Mouse (Mus musculus) layer of hippocampus, postnatal 36 days (tissue): ENCODE results near the gene Crb3. TPM values are rescaled to one million over a fixed set of nuclear protein-coding genes. Genes with fewer than 3 reads are reported as not detected.
A peak's percentile ranks its signal among the peaks of the same experiment; 100 is the strongest.
"Not testable (repeated sequence)": the region's sequence is repeated elsewhere in the genome, so short reads cannot be mapped to it uniquely, and the experiment has no call there.

ENCODE experiments used
- DNase-seq, 2 experiments: peaks; one replicate each; pipeline ENCODE4 v3.0.0; 2022
- total RNA-seq, 2 experiments: library from RNA; stranded (reverse); gene quantifications; 2 replicates each; pipeline ENCODE4 v1.2.3; 2021

Crb3 gene
- total RNA-seq: under 1 TPM; 0.47 to 0.63 TPM

GRCm38 (mm10) chr17:57058891-57059485 lies at the start of gene Crb3:
Gene Crb3 (plus strand): TSS chr17:57059105.
- DNase-seq: peak; percentile 25 to 31

- DNase-seq: peak in 1 of 2 experiments; percentile 30
These were observed 48.0 kb upstream of the Crb3 start for GRCm38 (mm10) chr17:57010911-57011235.

- peak; percentile 89 to 91 for DNase-seq
These were observed 47.4 kb upstream of the Crb3 start, which contains the start of the genes Gtf2f1 and Gm17949 for GRCm38 (mm10) chr17:57011236-57012141. Gene Gtf2f1 (minus strand): TSS chr17:57011288. Gene Gm17949 (plus strand): TSS chr17:57011469.

GRCm38 (mm10) chr17:57012245-57012795 lies 46.6 kb upstream of the Crb3 start:
- DNase-seq: no peak

GRCm38 (mm10) chr17:57019693-57020092 lies 39.2 kb upstream of the Crb3 start:
- DNase-seq: no peak

- DNase-seq: no peak
These were observed 37.9 kb upstream of the Crb3 start for GRCm38 (mm10) chr17:57020960-57021359.

GRCm38 (mm10) chr17:57027471-57027870 lies 31.4 kb upstream of the Crb3 start:
- no peak for DNase-seq

- no peak for DNase-seq
These were observed 29.2 kb upstream of the Crb3 start for GRCm38 (mm10) chr17:57029691-57030090.

- DNase-seq: no peak
These were observed 27.8 kb upstream of the Crb3 start, which contains the start of gene Khsrp for GRCm38 (mm10) chr17:57030931-57031660. Gene Khsrp (minus strand): TSS chr17:57031522.

GRCm38 (mm10) chr17:57031661-57032420 lies 27.1 kb upstream of the Crb3 start:
- DNase-seq: peak; percentile 99 to 100

- DNase-seq: no peak
These were observed 26.1 kb upstream of the Crb3 start for GRCm38 (mm10) chr17:57032854-57033253.

- no peak for DNase-seq
These were observed 19.9 kb upstream of the Crb3 start for GRCm38 (mm10) chr17:57038978-57039377.

- DNase-seq: no peak
These were observed 17.4 kb upstream of the Crb3 start, which contains the start of gene Slc25a41 for GRCm38 (mm10) chr17:57041554-57041953. Gene Slc25a41 (minus strand): TSS chr17:57041654.

- DNase-seq: no peak
These were observed 11.5 kb upstream of the Crb3 start for GRCm38 (mm10) chr17:57047406-57047805.

- no peak for DNase-seq
These were observed 10.1 kb upstream of the Crb3 start for GRCm38 (mm10) chr17:57048816-57049215.

- not testable (repeated sequence) for DNase-seq
These were observed 7.2 kb upstream of the Crb3 start for GRCm38 (mm10) chr17:57051679-57052078.

- DNase-seq: no peak
These were observed 2.7 kb upstream of the Crb3 start for GRCm38 (mm10) chr17:57056246-57056645.

- DNase-seq: peak; percentile 73 to 77
These were observed 627 bp downstream of the Crb3 start, which contains the start of gene Slc25a23 for GRCm38 (mm10) chr17:57059486-57059977. Gene Slc25a23 (minus strand): TSS chr17:57059863.

GRCm38 (mm10) chr17:57060231-57060801 lies 1.4 kb downstream of the Crb3 start:
- peak; percentile 95 to 96 for DNase-seq

- DNase-seq: no peak
These were observed 2.2 kb downstream of the Crb3 start for GRCm38 (mm10) chr17:57061069-57061468.

- DNase-seq: no peak
These were observed 3.2 kb downstream of the Crb3 start for GRCm38 (mm10) chr17:57062011-57062521.
